Mouse (Mus musculus) spleen, adult 12 weeks (tissue): ENCODE data around the gene Jdp2.

Source experiments
- DNase-seq: peaks from one replicate; pipeline ENCODE4 v3.0.0; 2022; ENCODE audit warnings: low spot score

The Jdp2 gene

GRCm38 (mm10) chr12:85598611-85599477 lies at the start of gene Jdp2:
Gene Jdp2 (plus strand): TSS chr12:85599027.
- DNase-seq: peak; percentile 3

GRCm38 (mm10) chr12:85549661-85550060 lies 49.2 kb upstream of the Jdp2 start:
- DNase-seq: no peak

- no peak for DNase-seq
These were observed 48.4 kb upstream of the Jdp2 start for GRCm38 (mm10) chr12:85550435-85550834.

DNA sequence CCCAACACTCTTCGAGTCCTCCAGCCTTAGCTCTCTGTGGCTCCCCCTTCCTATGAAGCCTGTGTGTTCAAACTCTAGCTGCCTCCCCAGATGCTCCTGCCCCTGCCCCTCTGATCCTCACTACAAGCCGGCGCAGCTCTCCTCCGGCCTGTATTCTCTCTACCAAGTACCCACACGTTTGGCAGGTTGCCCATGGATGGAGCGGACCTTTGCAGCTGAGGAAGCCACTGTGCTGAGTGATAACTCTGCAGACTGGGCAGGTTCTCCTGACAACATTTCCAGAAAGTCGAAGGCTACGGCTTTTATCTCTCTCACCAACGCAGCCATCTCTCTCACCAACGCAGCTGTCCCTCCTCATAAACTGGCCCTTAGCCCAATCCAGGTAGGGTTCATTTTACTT lies 39.5 kb upstream of the Jdp2 start:
- no peak for DNase-seq

DNA sequence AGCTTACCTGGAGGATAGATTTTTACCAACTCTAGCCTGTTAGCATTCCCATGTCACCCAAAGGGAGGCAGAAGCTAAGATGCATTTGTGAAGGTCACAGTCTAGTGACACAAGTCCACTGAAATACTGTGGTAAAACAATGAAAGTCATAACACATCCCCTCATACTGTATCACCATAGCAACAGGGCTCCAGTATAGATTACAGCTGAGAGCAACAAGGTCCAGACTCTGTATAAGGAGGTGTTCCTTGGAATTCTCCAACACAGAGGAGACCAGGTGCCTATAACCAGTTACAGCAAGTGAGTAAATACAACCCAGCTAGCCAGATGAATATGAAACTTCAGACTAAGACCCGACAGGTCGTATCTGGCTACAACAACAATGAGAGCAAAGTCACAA lies 33.4 kb upstream of the Jdp2 start:
- DNase-seq: no peak

DNA sequence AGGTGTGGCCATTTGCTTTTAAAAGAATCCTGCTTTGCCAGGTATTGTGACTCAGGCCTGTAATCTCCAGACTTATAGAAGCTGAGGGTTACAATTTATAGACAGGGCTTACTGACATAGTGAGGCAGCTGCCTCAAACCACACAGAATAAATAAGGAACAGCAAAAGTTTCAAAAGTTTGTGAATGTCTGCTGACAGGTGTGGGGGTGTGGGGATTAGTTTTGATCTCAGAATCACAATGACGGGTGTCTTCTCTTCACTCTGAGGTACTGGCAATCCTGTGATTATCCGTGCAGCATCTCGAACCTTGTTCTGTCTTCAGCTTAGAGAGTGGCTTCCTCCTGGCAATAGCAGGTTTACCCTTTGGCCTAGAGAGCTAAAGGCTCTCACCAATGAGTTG lies 30.5 kb upstream of the Jdp2 start:
- no peak for DNase-seq

DNA sequence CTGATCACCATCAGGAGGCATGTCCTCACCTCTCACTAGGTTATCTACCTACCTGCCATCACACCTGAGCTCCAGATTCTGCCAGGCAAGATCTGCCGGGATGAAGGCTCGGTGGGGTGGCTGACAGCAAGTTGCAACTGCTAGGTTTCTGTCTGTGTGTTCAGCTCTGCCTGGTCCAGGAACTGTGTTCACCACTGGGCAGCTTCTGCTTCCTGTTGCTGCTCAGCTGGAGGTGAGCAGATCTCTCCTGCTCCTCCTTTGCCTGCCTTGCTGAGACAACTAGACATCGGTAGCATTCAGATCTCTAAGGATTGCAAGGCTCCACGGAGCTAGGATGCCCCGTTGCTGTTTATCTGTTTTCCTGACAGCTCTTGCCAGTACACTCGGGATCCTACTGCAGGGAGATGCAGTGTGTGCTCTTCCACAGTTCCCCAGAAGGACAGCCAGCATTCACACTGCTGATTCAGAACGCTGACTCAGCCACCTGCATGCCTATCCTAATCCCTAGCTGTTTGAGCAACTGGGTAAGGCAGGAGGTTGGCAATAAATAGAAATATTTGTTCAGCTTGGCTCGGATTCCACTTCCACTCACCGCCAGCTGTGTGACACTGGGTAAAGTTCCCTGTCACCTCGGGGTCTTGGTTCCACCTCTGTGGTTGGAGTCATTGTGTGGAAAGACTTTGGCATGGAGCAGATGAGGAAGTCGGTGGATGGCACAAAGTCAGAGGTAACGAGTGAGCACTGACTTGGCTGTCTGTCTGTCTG lies 29.3 kb upstream of the Jdp2 start:
- DNase-seq: no peak

GRCm38 (mm10) chr12:85570158-85570540 lies 28.7 kb upstream of the Jdp2 start:
- no peak for DNase-seq

DNA sequence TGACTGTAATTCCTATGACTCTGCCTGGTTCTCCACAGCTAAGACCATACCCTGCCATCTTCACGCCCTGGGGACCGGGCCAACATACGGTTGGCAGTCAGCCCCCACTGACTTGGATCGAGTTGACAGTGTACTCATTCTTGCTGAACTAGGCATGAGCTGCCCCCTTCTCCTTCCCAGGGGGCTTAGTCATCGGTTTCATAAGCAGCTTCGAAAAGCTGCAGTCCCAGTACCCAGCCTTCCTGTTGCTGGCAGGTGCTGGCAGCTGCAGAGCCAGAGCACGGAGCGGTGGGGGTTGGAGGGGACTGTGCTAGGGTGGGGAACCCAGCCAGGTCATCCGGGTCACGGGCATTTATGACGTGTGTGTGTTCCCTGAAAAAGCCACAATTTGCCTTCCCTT lies 27.5 kb upstream of the Jdp2 start:
- DNase-seq: no peak

DNA sequence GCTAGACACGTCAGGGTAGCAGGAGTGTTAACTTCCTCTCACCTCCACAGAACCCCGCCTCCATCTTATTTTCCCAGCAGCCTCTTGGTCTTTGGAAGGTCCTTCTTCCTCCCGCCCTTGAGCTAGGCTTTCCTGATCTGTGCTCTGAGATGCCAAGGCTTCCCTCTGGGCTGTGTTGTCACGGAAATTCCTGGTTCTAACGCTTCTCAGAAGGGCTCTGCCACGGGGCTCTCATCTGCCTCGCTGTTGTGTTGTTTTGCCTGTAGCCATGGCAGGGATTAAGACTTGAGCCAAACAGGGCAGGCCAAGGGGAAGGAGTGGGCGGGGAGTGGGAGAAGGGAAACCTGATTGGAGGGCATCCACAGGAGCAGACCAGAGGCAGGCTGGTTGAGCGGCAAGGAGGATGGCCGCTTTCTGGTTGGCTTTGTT lies 26.8 kb upstream of the Jdp2 start:
- DNase-seq: no peak

DNA sequence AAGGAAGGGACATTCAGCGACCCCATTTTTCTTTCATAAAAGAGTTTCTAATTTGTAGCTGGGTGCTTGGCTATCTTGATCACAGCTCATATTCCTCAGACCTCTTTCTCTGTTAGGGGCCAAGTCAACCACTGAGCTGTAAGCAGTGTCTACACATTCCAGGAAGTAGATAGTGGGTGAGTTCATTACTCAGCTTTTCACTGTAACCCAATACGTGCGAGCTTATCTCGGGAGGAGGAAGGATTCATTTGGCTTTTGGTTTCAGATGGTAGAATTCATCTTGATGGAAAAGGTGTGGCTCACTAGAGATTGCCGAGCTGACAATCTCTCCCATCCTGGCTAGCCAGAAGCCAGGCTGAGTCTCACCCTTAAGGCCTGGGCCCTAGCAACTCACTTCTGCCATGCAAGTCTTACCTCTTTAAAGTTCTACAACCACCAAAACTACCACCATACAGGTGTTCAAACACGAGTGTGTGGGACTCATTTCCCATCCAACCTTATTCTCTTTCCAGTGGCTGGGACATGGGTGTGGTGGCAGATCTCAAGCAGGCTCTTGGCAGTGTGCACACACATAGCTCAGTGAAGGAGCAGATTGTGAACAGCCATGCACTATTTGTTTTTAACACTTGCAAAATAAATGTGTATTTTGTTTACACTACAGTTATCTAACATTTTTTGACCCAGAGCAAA lies 23.9 kb upstream of the Jdp2 start:
- no peak for DNase-seq

GRCm38 (mm10) chr12:85575496-85575840 lies 23.4 kb upstream of the Jdp2 start:
- no peak for DNase-seq

DNA sequence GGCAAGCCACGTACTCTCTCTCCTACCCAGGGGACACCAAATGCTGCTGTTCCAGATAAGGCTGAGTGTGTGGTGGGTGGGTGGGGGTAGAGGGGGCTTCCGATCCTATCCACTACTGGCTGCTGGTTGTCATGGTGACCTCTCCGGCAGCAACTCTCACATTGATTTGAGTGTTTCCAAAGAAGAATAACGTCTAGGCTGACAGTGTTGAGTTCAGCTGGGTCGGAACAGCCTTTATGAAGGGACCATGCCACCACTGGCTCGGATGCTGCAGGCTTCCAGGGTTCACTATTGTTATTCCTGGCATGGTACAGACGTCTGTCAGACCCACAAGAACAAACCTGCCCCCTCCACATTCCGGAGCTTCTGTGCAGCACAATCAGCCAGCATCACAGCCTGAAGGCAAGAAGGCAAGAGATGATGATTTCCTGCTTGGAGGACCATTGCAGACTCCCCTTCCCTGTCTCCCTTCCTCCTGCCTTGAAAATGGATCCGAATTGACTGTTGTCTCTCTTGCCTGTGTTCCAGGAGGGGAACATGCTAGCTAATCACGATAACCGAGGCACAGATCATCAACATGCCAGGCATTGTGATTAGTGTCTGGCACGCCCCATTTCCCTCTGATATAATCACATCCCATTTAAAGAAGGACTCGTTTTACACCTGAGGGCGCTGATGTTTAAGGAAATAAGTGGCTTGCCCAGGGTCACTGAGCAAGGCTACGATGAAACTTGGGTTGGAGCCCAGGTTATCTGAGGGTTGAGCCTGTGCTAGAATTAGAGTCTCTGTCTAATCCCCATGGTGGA lies 17.4 kb upstream of the Jdp2 start:
- DNase-seq: no peak

DNA sequence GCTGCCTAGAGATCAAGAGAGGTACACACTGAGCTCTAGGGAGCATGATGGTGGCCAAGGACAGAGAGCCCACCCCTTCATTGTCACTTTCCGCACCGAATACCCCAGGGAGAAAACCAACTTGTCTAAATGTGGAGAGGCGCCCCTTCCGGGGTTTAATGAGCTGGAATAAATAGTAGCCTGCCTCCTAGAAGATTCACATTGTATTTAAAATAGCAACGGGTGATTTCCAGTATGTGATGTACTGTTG lies 16.8 kb upstream of the Jdp2 start:
- no peak for DNase-seq

GRCm38 (mm10) chr12:85585761-85586258 lies 13.0 kb upstream of the Jdp2 start:
- DNase-seq: no peak

GRCm38 (mm10) chr12:85589870-85590382 lies 8.9 kb upstream of the Jdp2 start:
- no peak for DNase-seq

DNA sequence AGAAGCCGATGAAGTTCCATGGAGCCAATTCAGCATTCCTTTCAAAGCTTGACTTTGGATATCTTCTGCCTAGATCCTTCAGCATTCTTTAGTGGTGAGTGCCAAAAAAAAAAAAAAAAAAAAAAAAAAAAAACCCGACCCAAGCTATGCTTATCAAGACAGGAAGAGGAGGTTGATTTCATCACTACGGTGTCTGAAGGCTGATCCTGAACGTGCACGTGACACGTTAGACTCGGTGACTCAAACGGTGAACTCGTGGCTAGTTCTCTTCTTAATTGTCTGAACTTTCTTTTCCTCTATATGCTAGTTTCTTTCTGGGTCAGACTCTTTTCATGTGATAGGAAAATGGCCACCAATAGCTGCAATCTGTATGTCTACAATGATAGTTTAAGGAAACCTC lies 5.9 kb upstream of the Jdp2 start:
- no peak for DNase-seq

DNA sequence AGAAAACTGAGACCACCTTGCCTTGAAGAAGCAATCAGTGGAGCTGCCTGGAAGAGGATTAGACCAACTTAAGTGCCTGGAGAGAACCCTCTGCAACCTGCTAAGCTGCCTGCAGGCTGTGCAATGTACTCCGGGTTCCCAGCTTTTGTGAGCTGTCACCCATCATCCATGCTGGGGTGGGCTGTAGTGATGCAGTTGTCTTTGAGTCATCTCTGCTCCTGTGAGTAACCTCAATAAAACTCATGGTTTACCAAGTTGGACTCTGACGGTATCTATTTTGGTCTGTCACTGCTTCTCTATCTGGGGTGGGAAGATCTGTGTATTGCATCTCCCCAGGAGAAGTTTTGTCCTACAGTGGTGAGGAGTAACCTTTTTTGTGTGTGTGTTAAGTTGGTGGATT lies 4.4 kb upstream of the Jdp2 start:
- no peak for DNase-seq

- DNase-seq: no peak
These were observed 774 bp upstream of the Jdp2 start for GRCm38 (mm10) chr12:85598053-85598452.

DNA sequence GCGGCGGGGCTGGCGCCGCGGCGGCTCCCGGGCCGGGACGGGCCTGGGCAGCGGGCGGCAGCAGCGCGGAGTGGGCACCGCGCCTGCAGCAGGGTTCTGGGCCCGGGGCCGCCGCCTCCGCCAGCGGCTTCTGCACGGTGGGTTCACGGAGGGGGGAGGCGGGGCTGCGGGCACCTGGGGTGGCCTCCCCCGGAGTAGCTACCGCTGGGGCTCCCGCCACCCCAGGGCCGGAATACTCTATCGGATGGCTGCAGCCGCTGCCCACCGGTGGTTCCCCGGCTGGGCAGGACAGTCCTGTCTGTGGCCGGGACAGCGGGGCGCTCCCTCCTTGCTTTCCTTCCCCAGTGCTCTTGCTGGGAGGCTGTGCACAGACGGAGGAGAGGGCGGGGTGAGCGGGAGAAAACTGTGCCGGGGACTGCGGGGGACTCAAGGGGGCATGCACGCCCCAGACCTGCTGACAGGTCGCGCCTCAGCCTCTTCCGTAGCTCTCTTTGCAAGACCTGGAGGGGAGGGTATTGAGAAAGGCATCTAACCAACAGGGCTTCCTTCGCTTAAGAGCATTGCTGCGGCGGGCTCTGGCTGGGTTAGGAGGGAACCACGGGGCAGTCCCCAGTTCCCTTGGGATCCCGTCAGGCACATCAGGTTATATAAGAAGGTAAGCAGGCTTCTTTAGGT lies 788 bp downstream of the Jdp2 start:
- no peak for DNase-seq

GRCm38 (mm10) chr12:85600637-85601036 lies 1.8 kb downstream of the Jdp2 start:
- DNase-seq: no peak
